Mouse (Mus musculus): Measurements from ENCODE around the gene Perp.

DNA sequence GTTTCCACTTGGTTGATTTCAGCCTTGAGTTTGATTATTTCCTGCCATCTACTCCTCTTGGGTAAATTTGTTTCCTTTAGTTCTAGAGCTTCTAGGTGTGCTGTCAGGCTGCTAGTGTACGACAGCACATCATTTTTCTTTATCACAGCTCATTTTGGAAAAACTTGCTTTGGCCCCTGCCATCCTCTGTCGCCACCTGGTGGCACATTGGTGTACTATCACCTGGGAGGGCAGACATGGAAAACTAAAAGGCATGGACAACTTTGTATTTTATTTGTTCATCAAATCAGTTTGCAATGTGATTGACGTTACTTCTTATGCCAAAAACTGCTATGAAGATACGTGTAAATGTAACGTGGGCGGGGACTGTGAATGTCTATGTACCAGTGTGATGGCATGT, 59.3 kb downstream of the Perp start:
- TF ChIP-seq POLR2A (IDR thresholded peaks at IDR 0.05; ENCODE audit: low read depth, low read length) (no peak), CTCF (IDR thresholded peaks at IDR 0.05; ENCODE audit: extremely low read depth, insufficient read length, insufficient replicate concordance, low read depth, low read length) (peak; percentile 81; the same call in 1 of the 2 replicates)
